Mouse (Mus musculus) forebrain, embryonic 11.5 days (tissue): ENCODE data around the gene 4930486L24Rik. TPM values are rescaled to one million over a fixed set of nuclear protein-coding genes. Genes with fewer than 3 reads are reported as not detected.

Experiments
- polyA plus RNA-seq: library from polyadenylated mRNA; unstranded; fragments of >200 nt; fragmentation: Nextera tagmentation; extraction: Ambion mirVana; gene quantifications from 2 replicates; pipeline ENCODE4 v1.2.1, GENCODE M21; 2014

The 4930486L24Rik gene
- polyA plus RNA-seq, 1 experiment from 2014 or later = not detected

Other genes starting within 250 kb of the 4930486L24Rik start
- not detected in 2 replicates for gene BC051665, start 78.1 kb downstream of the 4930486L24Rik start, polyA plus RNA-seq
- gene Ctsll3, start 61.6 kb downstream of the 4930486L24Rik start, polyA plus RNA-seq = not detected in 2 replicates
- not detected in 2 replicates for gene Gm49392, start 32.4 kb upstream of the 4930486L24Rik start, polyA plus RNA-seq
- gene Ctla2b, start 33.0 kb upstream of the 4930486L24Rik start, polyA plus RNA-seq = 0.88 and 2.6 TPM in 2 replicates
- not detected in 2 replicates for gene Tpbpb, start 40.4 kb upstream of the 4930486L24Rik start, polyA plus RNA-seq
- gene Gm49393, start 71.1 kb upstream of the 4930486L24Rik start, polyA plus RNA-seq = not detected in 2 replicates
- 0.99 and 1.7 TPM in 2 replicates for gene Gm49391, start 72.1 kb upstream of the 4930486L24Rik start, polyA plus RNA-seq
- gene Ctla2a, start 72.2 kb upstream of the 4930486L24Rik start, polyA plus RNA-seq = 12.0 and 13.3 TPM in 2 replicates
- not detected in 2 replicates for gene Tpbpa, start 77.5 kb upstream of the 4930486L24Rik start, polyA plus RNA-seq
- not detected in 2 replicates for gene Ctsj, start 141.5 kb upstream of the 4930486L24Rik start, polyA plus RNA-seq
- gene Ctsq, start 176.2 kb upstream of the 4930486L24Rik start, polyA plus RNA-seq = not detected in 2 replicates